In the genomic region with DNA sequence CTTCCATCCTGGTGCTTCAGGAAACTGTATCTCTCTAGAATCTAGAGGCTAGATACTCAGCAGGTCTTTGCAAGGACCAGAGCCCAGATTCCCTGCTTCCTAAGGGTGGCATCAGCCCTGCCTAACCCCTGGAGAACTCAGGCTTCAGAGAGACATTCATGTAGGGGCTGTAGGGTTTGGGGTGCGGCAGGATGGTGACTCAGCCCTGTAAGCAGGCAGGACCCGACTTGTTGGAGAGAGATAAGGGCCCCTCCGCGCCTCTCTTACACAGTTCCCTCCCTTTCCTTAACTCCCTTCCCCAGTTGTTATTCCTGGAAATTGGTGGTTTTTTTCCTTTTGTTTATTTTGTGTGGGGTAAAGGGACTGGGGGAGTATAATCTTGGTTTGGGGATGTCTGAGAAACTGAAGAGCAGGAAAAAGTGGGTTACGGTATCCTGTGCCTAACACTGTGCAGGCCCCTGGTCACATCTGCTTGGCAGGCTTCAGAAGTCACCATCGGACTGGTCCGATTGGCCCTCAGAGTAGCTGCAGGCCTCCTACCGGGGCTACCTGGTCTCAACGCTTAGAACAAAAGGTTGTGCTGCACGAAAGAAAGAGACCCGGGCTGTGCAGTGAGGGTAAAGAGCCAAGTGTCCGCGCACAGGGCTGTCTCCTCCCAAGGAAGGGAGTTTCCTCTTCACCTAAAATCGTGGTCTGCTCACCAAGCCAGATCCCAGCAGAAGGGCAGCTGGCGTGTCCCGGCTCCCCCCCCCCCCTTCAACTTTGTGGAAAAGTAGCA, we compare ENCODE assay signal across 8 mouse cellular contexts. TPM values are rescaled to one million over a fixed set of nuclear protein-coding genes. Genes with fewer than 3 reads are reported as not detected.
DNase-seq lines count a peak whose midpoint lies in the region; ATAC-seq lines count a peak whose summit lies in the region.

No protein-coding gene starts in this region.

- H3K4me2 ChIP-seq in kidney, embryonic 16.5 days (replicated peaks; ENCODE audit: low read depth, low read length), result peak overlapping the region; percentile 71
- H3K4me2 ChIP-seq in limb, embryonic 15.5 days, result peak overlapping the region; percentile 75

- ATAC-seq in kidney, embryonic 16.5 days (ENCODE audit: low FRiP score, low TSS enrichment), result no peak
- ATAC-seq in limb, embryonic 15.5 days (ENCODE audit: insufficient number of reproducible peaks, low FRiP score, low TSS enrichment, low read depth), result no peak

- peaks cover 24% of the 10 kb centered on the region for H3K4me1 ChIP-seq in kidney, embryonic 16.5 days (ENCODE audit: insufficient read depth, low read length)
- peaks cover 82% of the 10 kb centered on the region for H3K4me1 ChIP-seq in erythroblast, embryonic 14.5 days (ENCODE audit: control insufficient read depth)
- H3K4me1 ChIP-seq in limb, embryonic 15.5 days, result peaks cover 21% of the 10 kb centered on the region

- 10% methylated on average over 16 of the region's 16 CpGs for WGBS in kidney, embryonic 16.5 days
- 17% methylated on average over 16 of the region's 16 CpGs for WGBS in limb, embryonic 15.5 days

- no peak overlapping the region for H3K9ac ChIP-seq in kidney, embryonic 16.5 days (replicated peaks; ENCODE audit: low read length)
- no peak overlapping the region for H3K9ac ChIP-seq in limb, embryonic 15.5 days

- no peak for DNase-seq in kidney, postnatal 36 days
- DNase-seq in spleen, postnatal 10 days (ENCODE audit: low spot score in 2 of 2), result peak; percentile 68 to 77
- no peak for DNase-seq in right cerebral cortex, postnatal 14 days
- DNase-seq in cerebellum, adult 8-10 months, result no peak
- no peak for DNase-seq in layer of hippocampus, adult 18-20 months (ENCODE audit: low spot score in 2 of 2)

- no peak overlapping the region for H3K27ac ChIP-seq in kidney, embryonic 16.5 days (ENCODE audit: low read length)
- no peak overlapping the region for H3K27ac ChIP-seq in limb, embryonic 15.5 days

- no peaks in the 10 kb centered on the region for H3K36me3 ChIP-seq in kidney, embryonic 16.5 days (ENCODE audit: insufficient read depth, low read length)
- H3K36me3 ChIP-seq in erythroblast, embryonic 14.5 days (ENCODE audit: control insufficient read depth), result peaks cover 31% of the 10 kb centered on the region
- no peaks in the 10 kb centered on the region for H3K36me3 ChIP-seq in limb, embryonic 15.5 days

- H3K9me3 ChIP-seq in kidney, embryonic 16.5 days (ENCODE audit: low read length), result peaks cover 7% of the 10 kb centered on the region; the same call in 1 of the 2 replicates
- peaks cover 9% of the 10 kb centered on the region for H3K9me3 ChIP-seq in erythroblast, embryonic 14.5 days (ENCODE audit: control insufficient read depth, low read length)
- H3K9me3 ChIP-seq in limb, embryonic 15.5 days, result no peaks in the 10 kb centered on the region

- H3K27me3 ChIP-seq in kidney, embryonic 16.5 days (ENCODE audit: insufficient read depth, low read length), result peaks cover 61% of the 10 kb centered on the region
- H3K27me3 ChIP-seq in erythroblast, embryonic 14.5 days (ENCODE audit: control insufficient read depth), result peaks cover 15% of the 10 kb centered on the region
- peaks cover 38% of the 10 kb centered on the region for H3K27me3 ChIP-seq in limb, embryonic 15.5 days

- H3K4me3 ChIP-seq in kidney, embryonic 16.5 days (ENCODE audit: low read length), result peak overlapping the region; percentile 44
- H3K4me3 ChIP-seq in erythroblast, embryonic 14.5 days (replicated peaks), result peak overlapping the region; percentile 72
- H3K4me3 ChIP-seq in limb, embryonic 15.5 days, result peak overlapping the region; percentile 36

RNA-seq across cellular contexts. Expression of gene Plek2, which starts 4.1 kb away (rescaled TPM):
- 4.0 and 4.7 TPM in 2 replicates for polyA plus RNA-seq in kidney, embryonic 16.5 days (2015; fragmentation: Nextera tagmentation; extraction: Ambion mirVana)
- 8.1 and 8.2 TPM in 2 replicates for polyA plus RNA-seq in erythroblast, embryonic 14.5 days (2012)
- 7.3 and 8.7 TPM in 2 replicates for polyA plus RNA-seq in limb, embryonic 15.5 days (2015; fragmentation: Nextera tagmentation; extraction: Ambion mirVana)
- under 1 TPM; 0.27 to 0.33 TPM for total RNA-seq in layer of hippocampus, adult 18-20 months (2021)

RNA-seq across cellular contexts. Expression of gene Eif2s1, which starts 49.3 kb away (rescaled TPM):
- 209 and 236 TPM in 2 replicates for polyA plus RNA-seq in kidney, embryonic 16.5 days (2015; fragmentation: Nextera tagmentation; extraction: Ambion mirVana)
- polyA plus RNA-seq in erythroblast, embryonic 14.5 days (2012), result 2.0 and 2.1 TPM in 2 replicates
- 187 and 190 TPM in 2 replicates for polyA plus RNA-seq in limb, embryonic 15.5 days (2015; fragmentation: Nextera tagmentation; extraction: Ambion mirVana)
- 10 to 100 TPM; 49.4 to 52.2 TPM for total RNA-seq in layer of hippocampus, adult 18-20 months (2021)

RNA-seq across cellular contexts. Expression of gene Atp6v1d, which starts 49.4 kb away (rescaled TPM):
- 66.1 and 69.7 TPM in 2 replicates for polyA plus RNA-seq in kidney, embryonic 16.5 days (2015; fragmentation: Nextera tagmentation; extraction: Ambion mirVana)
- 0.70 and 1.2 TPM in 2 replicates for polyA plus RNA-seq in erythroblast, embryonic 14.5 days (2012)
- polyA plus RNA-seq in limb, embryonic 15.5 days (2015; fragmentation: Nextera tagmentation; extraction: Ambion mirVana), result 63.8 and 66.9 TPM in 2 replicates
- total RNA-seq in layer of hippocampus, adult 18-20 months (2021), result 100 to 1,000 TPM; 255 to 270 TPM

Comparison
In these comparisons a context has a peak if more than half of its experiments do, and no peak if none do; other contexts are left out.
1. DNase-seq: peak in spleen, postnatal 10 days (2 of 2); none in kidney, postnatal 36 days (0 of 2), right cerebral cortex, postnatal 14 days (single experiment), cerebellum, adult 8-10 months (single experiment) and layer of hippocampus, adult 18-20 months (0 of 2).
2. RNA of gene Eif2s1, which starts 49.3 kb away (polyA plus RNA-seq): 209 to 236 TPM in kidney, embryonic 16.5 days and 187 to 190 TPM in limb, embryonic 15.5 days; 2.0 to 2.1 TPM in erythroblast, embryonic 14.5 days; every median in the first group is over 10 times any median in the second.
3. RNA of gene Atp6v1d, which starts 49.4 kb away (polyA plus RNA-seq): 66.1 to 69.7 TPM in kidney, embryonic 16.5 days and 63.8 to 66.9 TPM in limb, embryonic 15.5 days; 0.70 to 1.2 TPM in erythroblast, embryonic 14.5 days; every median in the first group is over 10 times any median in the second.
4. Peak in every context shown above with its lines, with median percentiles within 50 percentile points of each other: H3K4me3 ChIP-seq.